21 mouse cellular contexts compared by ENCODE assay signal in genomic region chr17:73233975-73234374, GRCm38 (mm10).
DNase-seq lines count a peak whose midpoint lies in the region; ATAC-seq and TF ChIP-seq lines count a peak whose summit lies in the region.
"Had no signal": no experiment of that assay in that cellular context is flagged by ENCODE, and none has a peak within 500 bp of the region (broad histone marks: within the 10 kb centered on the region; RNA-seq: fewer than 3 reads in every experiment).

No protein-coding gene starts in this region.

- no peak overlapping the region for H3K9ac ChIP-seq in heart, adult 2 months (ENCODE audit: low read depth, low read length)

- H3K4me1 ChIP-seq in heart, adult 2 months (ENCODE audit: control insufficient read depth, insufficient read depth, low read length) = peaks cover 15% of the 10 kb centered on the region

- 52% methylated on average over 1 of the region's 1 CpGs for WGBS in heart, adult 2 months

- H3K27ac ChIP-seq in heart, adult 2 months = peak overlapping the region; percentile 59

- no peaks in the 10 kb centered on the region for H3K27me3 ChIP-seq in heart, adult 2 months (ENCODE audit: control insufficient read depth, insufficient read depth, low read length)
- H3K27me3 ChIP-seq: CH12.LX, Patski had no signal

- no peak for TF ChIP-seq POLR2A in heart, adult 2 months (IDR thresholded peaks at IDR 0.05; ENCODE audit: insufficient read depth, low read depth, low read length)

- peak; percentile 86 for DNase-seq in heart, adult 11 months
- no peak for DNase-seq in heart, postnatal 14 days
- no peak for DNase-seq in heart, adult 2 months
- DNase-seq in heart, adult 9 months (ENCODE audit: low spot score in 2 of 2) = no peak
- no peak for DNase-seq in liver
- DNase-seq: adrenal gland, adult 2 months; adrenal gland, adult 8-10 months; adrenal gland, postnatal 10 days; adrenal gland, postnatal 14 days; adrenal gland, postnatal 25 days; adrenal gland, postnatal 36 days; B cell, adult 2 months; cerebellum, adult 11 months; cerebellum, adult 11-12 months; cerebellum, adult 18-20 months had no signal

- intact Hi-C loops in heart, postnatal 14 days (cut with DNase I) = no loop called here
- intact Hi-C loops in heart, adult 2 months (cut with DNase I) = no loop called here

- H3K36me3 ChIP-seq in heart, adult 2 months (ENCODE audit: control insufficient read depth, insufficient read depth, low read length) = peaks cover 6% of the 10 kb centered on the region

- no peak for TF ChIP-seq EP300 in heart, adult 2 months (IDR thresholded peaks at IDR 0.05; ENCODE audit: insufficient read depth, low read depth, low read length)

- peak; percentile 47; the same call in 1 of the 2 replicates for ATAC-seq in megakaryocyte progenitor cell, adult 5-6 weeks (replicated peaks; ENCODE audit: poor library complexity)
- ATAC-seq in megakaryocyte-erythroid progenitor cell, adult 5-6 weeks (replicated peaks; ENCODE audit: low FRiP score, low TSS enrichment, poor library complexity, severe bottlenecking) = peak; percentile 60; the same call in 1 of the 2 replicates
- ATAC-seq in CD4-positive, CD25-positive, alpha-beta regulatory T cell, adult 4 months = no peak
- ATAC-seq: activated CD4-positive, CD25-positive, alpha-beta regulatory T cell, adult 4 months; Patski had no signal

- no peak overlapping the region for H3K4me3 ChIP-seq in heart, adult 2 months

- no peak for TF ChIP-seq CTCF in heart, adult 2 months (IDR thresholded peaks at IDR 0.05)

- H3K79me2 ChIP-seq in heart, adult 2 months (replicated peaks; ENCODE audit: control insufficient read depth, insufficient read depth, low read length) = no peaks in the 10 kb centered on the region
